Mouse (Mus musculus): ENCODE measurements around the gene Hsdl1.

Hsdl1 gene

GRCm38 (mm10) chr8:119574437-119575365 lies at the start of gene Hsdl1, which contains the start of gene Dnaaf1:
TSS of gene Hsdl1 (minus strand) at chr8:119575183.
TSS of gene Dnaaf1 (plus strand) at chr8:119575235.
- DNase-seq (ENCODE audit: low read depth, low spot score) = peak; percentile 92

- no peak for DNase-seq (ENCODE audit: low read depth, low spot score)
Observed at GRCm38 (mm10) chr8:119623744-119624143, 48.8 kb upstream of the Hsdl1 start.

- DNase-seq (ENCODE audit: low read depth, low spot score) = no peak
Observed at GRCm38 (mm10) chr8:119623061-119623460, 48.1 kb upstream of the Hsdl1 start.

- peak; percentile 86 for DNase-seq (ENCODE audit: low read depth, low spot score)
Observed at GRCm38 (mm10) chr8:119622555-119622954, 47.6 kb upstream of the Hsdl1 start.

- peak; percentile 75 for DNase-seq (ENCODE audit: low read depth, low spot score)
Observed at GRCm38 (mm10) chr8:119620848-119621465, 46.0 kb upstream of the Hsdl1 start.

GRCm38 (mm10) chr8:119620116-119620840 lies 45.3 kb upstream of the Hsdl1 start:
- peak; percentile 91 for DNase-seq (ENCODE audit: low read depth, low spot score)

- DNase-seq (ENCODE audit: low read depth, low spot score) = no peak
Observed at GRCm38 (mm10) chr8:119618887-119619286, 43.9 kb upstream of the Hsdl1 start.

- DNase-seq (ENCODE audit: low read depth, low spot score) = no peak
Observed at GRCm38 (mm10) chr8:119617586-119617985, 42.6 kb upstream of the Hsdl1 start.

- no peak for DNase-seq (ENCODE audit: low read depth, low spot score)
Observed at GRCm38 (mm10) chr8:119616811-119617210, 41.8 kb upstream of the Hsdl1 start.

- DNase-seq (ENCODE audit: low read depth, low spot score) = no peak
Observed at GRCm38 (mm10) chr8:119616358-119616757, 41.4 kb upstream of the Hsdl1 start.

- no peak for DNase-seq (ENCODE audit: low read depth, low spot score)
Observed at GRCm38 (mm10) chr8:119615096-119615495, 40.1 kb upstream of the Hsdl1 start.

GRCm38 (mm10) chr8:119612471-119612870 lies 37.5 kb upstream of the Hsdl1 start, which contains the start of gene Adad2:
TSS of gene Adad2 (plus strand) at chr8:119612747.
- peak; percentile 93 for DNase-seq (ENCODE audit: low read depth, low spot score)

GRCm38 (mm10) chr8:119606224-119606623 lies 31.2 kb upstream of the Hsdl1 start:
- no peak for DNase-seq (ENCODE audit: low read depth, low spot score)

GRCm38 (mm10) chr8:119604996-119605395 lies 30.0 kb upstream of the Hsdl1 start, which contains the start of gene Taf1c:
TSS of gene Taf1c (minus strand) at chr8:119605222.
- DNase-seq (ENCODE audit: low read depth, low spot score) = peak; percentile 97

- no peak for DNase-seq (ENCODE audit: low read depth, low spot score)
Observed at GRCm38 (mm10) chr8:119604398-119604803, 29.4 kb upstream of the Hsdl1 start.

GRCm38 (mm10) chr8:119603771-119604170 lies 28.8 kb upstream of the Hsdl1 start:
- no peak for DNase-seq (ENCODE audit: low read depth, low spot score)

- no peak for DNase-seq (ENCODE audit: low read depth, low spot score)
Observed at GRCm38 (mm10) chr8:119591456-119591855, 16.5 kb upstream of the Hsdl1 start.

GRCm38 (mm10) chr8:119590348-119590747 lies 15.4 kb upstream of the Hsdl1 start:
- DNase-seq (ENCODE audit: low read depth, low spot score) = no peak

- DNase-seq (ENCODE audit: low read depth, low spot score) = no peak
Observed at GRCm38 (mm10) chr8:119588844-119589243, 13.9 kb upstream of the Hsdl1 start.

GRCm38 (mm10) chr8:119588321-119588720 lies 13.3 kb upstream of the Hsdl1 start:
- DNase-seq (ENCODE audit: low read depth, low spot score) = no peak

- peak; percentile 36 for DNase-seq (ENCODE audit: low read depth, low spot score)
Observed at GRCm38 (mm10) chr8:119585901-119586300, 10.9 kb upstream of the Hsdl1 start.
